Mouse (Mus musculus) spleen, adult 2 months (tissue): ENCODE results near the gene Ldlrap1.

Source experiments
- CTCF ChIP-seq: fragments of 200-500 bp; IDR thresholded peaks from 2 replicates; pipeline ENCODE4 v1.5.1; 2011; ENCODE audit warnings: mild to moderate bottlenecking, inconsistent platforms; ENCODE audit not compliant: insufficient read depth, insufficient read length, insufficient replicate concordance; ENCODE audit errors: extremely low read depth
- POLR2A ChIP-seq: fragments of 200-500 bp; IDR thresholded peaks from 2 replicates; pipeline ENCODE4 v1.6.1; 2011; ENCODE audit warnings: low read depth, low read length, inconsistent platforms

DNA sequence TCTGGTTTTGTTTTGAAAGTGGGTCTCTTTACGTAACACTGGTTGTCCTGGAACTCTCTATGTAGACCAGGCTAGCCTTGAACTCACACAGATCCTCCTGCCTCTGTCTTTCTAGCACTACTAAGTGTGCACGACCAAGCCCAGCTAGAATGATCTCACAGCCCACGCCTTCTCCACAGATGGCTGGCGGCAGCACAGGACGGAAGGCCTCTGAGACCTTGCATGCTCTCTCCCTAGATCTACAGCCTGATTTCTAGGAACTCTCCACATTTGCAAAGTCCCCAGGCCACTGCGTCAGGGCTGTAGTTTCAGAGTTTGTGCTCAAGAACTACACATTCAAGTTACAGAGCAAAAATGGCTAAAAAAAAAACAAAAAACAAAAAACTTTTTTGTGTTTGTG lies 6.3 kb upstream of the Ldlrap1 start:
- no peak for TF ChIP-seq POLR2A
- no peak for TF ChIP-seq CTCF
